Mouse (Mus musculus): ENCODE results near the gene Syt6. TPM values are rescaled to one million over a fixed set of nuclear protein-coding genes. Genes with fewer than 3 reads are reported as not detected.
A peak's percentile ranks its signal among the peaks of the same experiment; 100 is the strongest.

Gene Syt6
- polyA plus RNA-seq, 1 experiment from 2014 or later: 23.5 TPM

GRCm38 (mm10) chr3:103567226-103567625, 7.8 kb upstream of the Syt6 start:
- Histone ChIP-seq H3K9me3 (ENCODE audit: control insufficient read depth, low read length) (no peaks in the 10 kb centered on the region), H3K9ac (replicated peaks; ENCODE audit: low read depth, low read length) (no peak overlapping the region), H3K4me1 (replicated peaks; ENCODE audit: control insufficient read depth, insufficient read depth, low read length) (no peaks in the 10 kb centered on the region), H3K36me3 (ENCODE audit: control insufficient read depth, insufficient read depth) (no peaks in the 10 kb centered on the region), H3K4me2 (ENCODE audit: low read length) (no peak overlapping the region), H3K27me3 (replicated peaks; ENCODE audit: control insufficient read depth, insufficient read depth, low read length) (no peaks in the 10 kb centered on the region), H3K4me3 (replicated peaks; ENCODE audit: low read length) (no peak overlapping the region), H3K27ac (ENCODE audit: low read length) (no peak overlapping the region)
- 38% methylated on average over 3 of the region's 3 CpGs for WGBS
- ATAC-seq: no peak

- Histone ChIP-seq H3K9me3 (ENCODE audit: control insufficient read depth, low read length) (no peaks in the 10 kb centered on the region), H3K27ac (ENCODE audit: low read length) (no peak overlapping the region), H3K4me1 (replicated peaks; ENCODE audit: control insufficient read depth, insufficient read depth, low read length) (peaks cover 42% of the 10 kb centered on the region), H3K27me3 (replicated peaks; ENCODE audit: control insufficient read depth, insufficient read depth, low read length) (peaks cover 41% of the 10 kb centered on the region), H3K9ac (replicated peaks; ENCODE audit: low read depth, low read length) (no peak overlapping the region), H3K4me2 (ENCODE audit: low read length) (no peak overlapping the region), H3K4me3 (replicated peaks; ENCODE audit: low read length) (no peak overlapping the region), H3K36me3 (ENCODE audit: control insufficient read depth, insufficient read depth) (no peaks in the 10 kb centered on the region)
- 71% methylated on average over 4 of the region's 4 CpGs for WGBS
- ATAC-seq: no peak
These were observed 2.5 kb upstream of the Syt6 start for GRCm38 (mm10) chr3:103572526-103572925.

- ATAC-seq: no peak
- peaks cover 41% of the 10 kb centered on the region for H3K27me3 ChIP-seq (replicated peaks; ENCODE audit: control insufficient read depth, insufficient read depth, low read length)
These were observed 1.8 kb upstream of the Syt6 start for GRCm38 (mm10) chr3:103573106-103573790.

GRCm38 (mm10) chr3:103573791-103574166, 1.3 kb upstream of the Syt6 start:
- peak; percentile 28; the same call in 1 of the 2 replicates for ATAC-seq
- Histone ChIP-seq H3K9me3 (ENCODE audit: control insufficient read depth, low read length) (no peaks in the 10 kb centered on the region), H3K4me2 (ENCODE audit: low read length) (peak overlapping the region; percentile 54), H3K36me3 (ENCODE audit: control insufficient read depth, insufficient read depth) (no peaks in the 10 kb centered on the region), H3K4me1 (replicated peaks; ENCODE audit: control insufficient read depth, insufficient read depth, low read length) (peaks cover 42% of the 10 kb centered on the region), H3K27me3 (replicated peaks; ENCODE audit: control insufficient read depth, insufficient read depth, low read length) (peaks cover 41% of the 10 kb centered on the region), H3K4me3 (replicated peaks; ENCODE audit: low read length) (peak overlapping the region; percentile 36), H3K27ac (ENCODE audit: low read length) (no peak overlapping the region), H3K9ac (replicated peaks; ENCODE audit: low read depth, low read length) (peak overlapping the region; percentile 42; the same call in 1 of the 2 replicates)
- WGBS: 1% methylated on average over 14 of the region's 14 CpGs

More at GRCm38 (mm10) chr3:103573106-103573790, 1.8 kb upstream of the Syt6 start:
- H3K4me3 ChIP-seq (replicated peaks; ENCODE audit: low read length): peak overlapping the region; percentile 36
- no peaks in the 10 kb centered on the region for H3K9me3 ChIP-seq (ENCODE audit: control insufficient read depth, low read length)
- H3K4me2 ChIP-seq (ENCODE audit: low read length): peak overlapping the region; percentile 54
- no peak overlapping the region for H3K27ac ChIP-seq (ENCODE audit: low read length)
- H3K9ac ChIP-seq (replicated peaks; ENCODE audit: low read depth, low read length): peak overlapping the region; percentile 42
- under 1% methylated on average over 20 of the region's 20 CpGs for WGBS
- H3K36me3 ChIP-seq (ENCODE audit: control insufficient read depth, insufficient read depth): no peaks in the 10 kb centered on the region
- H3K4me1 ChIP-seq (replicated peaks; ENCODE audit: control insufficient read depth, insufficient read depth, low read length): peaks cover 42% of the 10 kb centered on the region

DNA sequence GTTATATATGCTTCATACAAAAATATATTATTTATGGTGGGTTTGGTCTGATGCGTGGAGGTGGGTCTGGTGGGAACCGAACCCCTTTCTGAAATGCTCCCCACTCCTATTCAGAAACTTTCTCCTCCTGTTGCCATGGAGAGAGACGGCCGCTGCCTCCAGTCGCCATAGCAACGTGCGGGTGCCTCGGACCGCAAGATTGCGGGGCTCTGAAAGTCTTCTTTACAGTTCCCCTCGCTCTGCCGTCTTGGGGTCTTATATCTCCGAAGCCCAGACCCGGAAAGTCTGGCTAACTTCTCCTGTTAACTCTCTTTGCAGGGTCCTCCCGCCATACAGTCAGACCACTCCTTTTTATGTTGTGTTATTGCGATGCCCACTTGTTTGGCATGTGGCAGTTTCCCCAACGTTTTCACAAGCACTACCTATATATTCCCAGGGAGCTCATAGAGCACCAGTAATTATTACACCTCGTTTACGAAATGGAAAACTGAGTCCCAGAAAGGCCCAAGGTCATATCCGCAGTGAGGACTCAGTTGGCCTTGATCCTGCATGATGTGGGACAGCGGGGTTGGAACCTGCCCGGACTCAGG, 370 bp upstream of the Syt6 start:
- Histone ChIP-seq H3K9me3 (ENCODE audit: control insufficient read depth, low read length) (no peaks in the 10 kb centered on the region), H3K36me3 (ENCODE audit: control insufficient read depth, insufficient read depth) (no peaks in the 10 kb centered on the region), H3K4me2 (ENCODE audit: low read length) (peak overlapping the region; percentile 98), H3K4me1 (replicated peaks; ENCODE audit: control insufficient read depth, insufficient read depth, low read length) (peaks cover 42% of the 10 kb centered on the region), H3K4me3 (replicated peaks; ENCODE audit: low read length) (peak overlapping the region; percentile 68), H3K27ac (ENCODE audit: low read length) (no peak overlapping the region), H3K27me3 (replicated peaks; ENCODE audit: control insufficient read depth, insufficient read depth, low read length) (peaks cover 41% of the 10 kb centered on the region), H3K9ac (replicated peaks; ENCODE audit: low read depth, low read length) (peak overlapping the region; percentile 78)
- WGBS: 4% methylated on average over 22 of the region's 22 CpGs
- ATAC-seq: no peak; the same call in 1 of the 2 replicates

- no peaks in the 10 kb centered on the region for H3K9me3 ChIP-seq (ENCODE audit: control insufficient read depth, low read length)
- H3K4me3 ChIP-seq (replicated peaks; ENCODE audit: low read length): peak overlapping the region; percentile 68
- H3K27ac ChIP-seq (ENCODE audit: low read length): no peak overlapping the region
- peak overlapping the region; percentile 78 for H3K9ac ChIP-seq (replicated peaks; ENCODE audit: low read depth, low read length)
- WGBS: under 1% methylated on average over 62 of the region's 69 CpGs
- H3K4me2 ChIP-seq (ENCODE audit: low read length): peak overlapping the region; percentile 98
- H3K27me3 ChIP-seq (replicated peaks; ENCODE audit: control insufficient read depth, insufficient read depth, low read length): peaks cover 41% of the 10 kb centered on the region
- peaks cover 42% of the 10 kb centered on the region for H3K4me1 ChIP-seq (replicated peaks; ENCODE audit: control insufficient read depth, insufficient read depth, low read length)
- peak; percentile 34 for ATAC-seq
- H3K36me3 ChIP-seq (ENCODE audit: control insufficient read depth, insufficient read depth): no peaks in the 10 kb centered on the region
These were observed 1.0 kb downstream of the Syt6 start for GRCm38 (mm10) chr3:103575893-103576641.

DNA sequence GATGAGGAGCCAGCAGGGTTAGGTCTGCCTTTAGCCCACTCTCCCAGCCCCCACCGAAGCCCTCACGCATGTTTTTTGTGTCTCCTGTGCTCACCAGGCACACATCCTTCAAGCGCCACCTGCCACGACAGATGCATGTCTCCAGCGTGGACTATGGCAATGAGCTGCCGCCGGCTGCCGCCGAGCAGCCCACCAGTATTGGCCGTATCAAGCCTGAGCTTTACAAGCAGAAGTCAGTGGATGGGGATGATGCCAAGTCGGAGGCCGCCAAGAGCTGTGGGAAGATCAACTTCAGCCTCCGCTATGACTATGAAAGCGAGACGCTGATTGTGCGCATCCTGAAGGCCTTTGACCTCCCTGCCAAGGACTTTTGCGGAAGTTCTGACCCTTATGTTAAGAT, 12.1 kb downstream of the Syt6 start:
- ATAC-seq: no peak
- H3K27me3 ChIP-seq (replicated peaks; ENCODE audit: control insufficient read depth, insufficient read depth, low read length): no peaks in the 10 kb centered on the region
- 83% methylated on average over 17 of the region's 17 CpGs for WGBS
- no peak overlapping the region for H3K4me3 ChIP-seq (replicated peaks; ENCODE audit: low read length)
- no peak overlapping the region for H3K4me2 ChIP-seq (ENCODE audit: low read length)
- no peak overlapping the region for H3K27ac ChIP-seq (ENCODE audit: low read length)
- peaks cover 4% of the 10 kb centered on the region; the same call in 1 of the 2 replicates for H3K4me1 ChIP-seq (replicated peaks; ENCODE audit: control insufficient read depth, insufficient read depth, low read length)
- H3K36me3 ChIP-seq (ENCODE audit: control insufficient read depth, insufficient read depth): no peaks in the 10 kb centered on the region
- H3K9me3 ChIP-seq (ENCODE audit: control insufficient read depth, low read length): no peaks in the 10 kb centered on the region
- H3K9ac ChIP-seq (replicated peaks; ENCODE audit: low read depth, low read length): no peak overlapping the region

- WGBS: 97% methylated on average over 5 of the region's 5 CpGs
- no peak overlapping the region for H3K27ac ChIP-seq (ENCODE audit: low read length)
- no peak for ATAC-seq
These were observed 12.6 kb downstream of the Syt6 start for GRCm38 (mm10) chr3:103587672-103588071.

GRCm38 (mm10) chr3:103589636-103590035, 14.6 kb downstream of the Syt6 start:
- 79% methylated on average over 5 of the region's 5 CpGs for WGBS
- H3K4me2 ChIP-seq (ENCODE audit: low read length): no peak overlapping the region
- ATAC-seq: no peak
- no peak overlapping the region for H3K27ac ChIP-seq (ENCODE audit: low read length)
- H3K27me3 ChIP-seq (replicated peaks; ENCODE audit: control insufficient read depth, insufficient read depth, low read length): no peaks in the 10 kb centered on the region
- peaks cover 4% of the 10 kb centered on the region; the same call in 1 of the 2 replicates for H3K4me1 ChIP-seq (replicated peaks; ENCODE audit: control insufficient read depth, insufficient read depth, low read length)
- no peaks in the 10 kb centered on the region for H3K9me3 ChIP-seq (ENCODE audit: control insufficient read depth, low read length)
- H3K4me3 ChIP-seq (replicated peaks; ENCODE audit: low read length): no peak overlapping the region
- no peak overlapping the region for H3K9ac ChIP-seq (replicated peaks; ENCODE audit: low read depth, low read length)
- no peaks in the 10 kb centered on the region for H3K36me3 ChIP-seq (ENCODE audit: control insufficient read depth, insufficient read depth)

More at GRCm38 (mm10) chr3:103587672-103588071, 12.6 kb downstream of the Syt6 start:
- Histone ChIP-seq H3K4me3 (replicated peaks; ENCODE audit: low read length) (no peak overlapping the region), H3K9ac (replicated peaks; ENCODE audit: low read depth, low read length) (no peak overlapping the region), H3K36me3 (ENCODE audit: control insufficient read depth, insufficient read depth) (no peaks in the 10 kb centered on the region), H3K4me2 (ENCODE audit: low read length) (no peak overlapping the region), H3K4me1 (replicated peaks; ENCODE audit: control insufficient read depth, insufficient read depth, low read length) (peaks cover 4% of the 10 kb centered on the region; the same call in 1 of the 2 replicates), H3K9me3 (ENCODE audit: control insufficient read depth, low read length) (no peaks in the 10 kb centered on the region), H3K27me3 (replicated peaks; ENCODE audit: control insufficient read depth, insufficient read depth, low read length) (no peaks in the 10 kb centered on the region)

All from forebrain, embryonic 16.5 days (tissue).